Mouse (Mus musculus): ENCODE measurements around the gene Taf13. TPM values are rescaled to one million over a fixed set of nuclear protein-coding genes. Genes with fewer than 3 reads are reported as not detected.
A peak's percentile ranks its signal among the peaks of the same experiment; 100 is the strongest.

Gene Taf13
- 0.06 and 0.51 TPM in 2 replicates for polyA plus RNA-seq (2012; rRNA removed)

- peak within 1 kb of the TSS; percentile 42 for H3K27ac ChIP-seq (ENCODE audit: insufficient read depth, low read depth, low read length)
- under 1% methylated on average over 42 of the region's 42 CpGs for WGBS
- peak within 1 kb of the TSS; percentile 79 for H3K4me3 ChIP-seq (ENCODE audit: low read depth, low read length)
- peaks cover 2% of the 10 kb centered on the region for H3K36me3 ChIP-seq (ENCODE audit: control insufficient read depth, insufficient read depth, low read length)
- H3K27me3 ChIP-seq (ENCODE audit: control insufficient read depth, insufficient read depth, low read length): no peaks in the 10 kb centered on the region
- TF ChIP-seq CTCF (IDR thresholded peaks at IDR 0.05; ENCODE audit: extremely low read depth, insufficient read length, insufficient replicate concordance, low read depth, low read length): no peak
- TF ChIP-seq POLR2A (IDR thresholded peaks at IDR 0.05; ENCODE audit: low read depth, low read length): peak; percentile 100
- no peaks in the 10 kb centered on the region; the same call in 1 of the 2 replicates for H3K4me1 ChIP-seq (ENCODE audit: control insufficient read depth, insufficient read depth, insufficient read length, low read length)
Measured at GRCm38 (mm10) chr3:108571443-108572294, at the start of gene Taf13. Gene Taf13 (plus strand): TSS chr3:108571698.

GRCm38 (mm10) chr3:108523415-108523814, 48.1 kb upstream of the Taf13 start:
- no peaks in the 10 kb centered on the region for H3K4me1 ChIP-seq (ENCODE audit: control insufficient read depth, insufficient read depth, insufficient read length, low read length)
- no peak overlapping the region for H3K4me3 ChIP-seq (ENCODE audit: low read depth, low read length)
- H3K27ac ChIP-seq (ENCODE audit: insufficient read depth, low read depth, low read length): no peak overlapping the region
- H3K27me3 ChIP-seq (ENCODE audit: control insufficient read depth, insufficient read depth, low read length): no peaks in the 10 kb centered on the region
- TF ChIP-seq POLR2A (IDR thresholded peaks at IDR 0.05; ENCODE audit: low read depth, low read length): no peak
- no peak for TF ChIP-seq CTCF (IDR thresholded peaks at IDR 0.05; ENCODE audit: extremely low read depth, insufficient read length, insufficient replicate concordance, low read depth, low read length)
- no peaks in the 10 kb centered on the region for H3K36me3 ChIP-seq (ENCODE audit: control insufficient read depth, insufficient read depth, low read length)
- 92% methylated on average over 4 of the region's 4 CpGs for WGBS

- no peaks in the 10 kb centered on the region for H3K27me3 ChIP-seq (ENCODE audit: control insufficient read depth, insufficient read depth, low read length)
- no peaks in the 10 kb centered on the region for H3K36me3 ChIP-seq (ENCODE audit: control insufficient read depth, insufficient read depth, low read length)
- no peak overlapping the region for H3K4me3 ChIP-seq (ENCODE audit: low read depth, low read length)
- WGBS: 94% methylated on average over 8 of the region's 8 CpGs
- H3K4me1 ChIP-seq (ENCODE audit: control insufficient read depth, insufficient read depth, insufficient read length, low read length): peaks cover 10% of the 10 kb centered on the region; the same call in 1 of the 2 replicates
- TF ChIP-seq CTCF (IDR thresholded peaks at IDR 0.05; ENCODE audit: extremely low read depth, insufficient read length, insufficient replicate concordance, low read depth, low read length) (no peak), POLR2A (IDR thresholded peaks at IDR 0.05; ENCODE audit: low read depth, low read length) (no peak)
- no peak overlapping the region for H3K27ac ChIP-seq (ENCODE audit: insufficient read depth, low read depth, low read length)
Measured at GRCm38 (mm10) chr3:108528489-108528888, 43.0 kb upstream of the Taf13 start.

GRCm38 (mm10) chr3:108533114-108533885, 38.2 kb upstream of the Taf13 start:
- H3K27ac ChIP-seq (ENCODE audit: insufficient read depth, low read depth, low read length): peak overlapping the region; percentile 78
- no peak overlapping the region for H3K4me3 ChIP-seq (ENCODE audit: low read depth, low read length)
- 15% methylated on average over 9 of the region's 9 CpGs for WGBS

GRCm38 (mm10) chr3:108533951-108534350, 37.5 kb upstream of the Taf13 start, which contains the start of gene 1700013F07Rik:
Gene 1700013F07Rik (plus strand): TSS chr3:108534150.
- H3K27ac ChIP-seq (ENCODE audit: insufficient read depth, low read depth, low read length): peak within 1 kb of the TSS; percentile 78
- H3K4me1 ChIP-seq (ENCODE audit: control insufficient read depth, insufficient read depth, insufficient read length, low read length): peaks cover 19% of the 10 kb centered on the region
- no peak within 1 kb of the TSS for H3K4me3 ChIP-seq (ENCODE audit: low read depth, low read length)
- 46% methylated on average over 6 of the region's 6 CpGs for WGBS
- TF ChIP-seq POLR2A (IDR thresholded peaks at IDR 0.05; ENCODE audit: low read depth, low read length): no peak
- TF ChIP-seq CTCF (IDR thresholded peaks at IDR 0.05; ENCODE audit: extremely low read depth, insufficient read length, insufficient replicate concordance, low read depth, low read length): no peak
- H3K27me3 ChIP-seq (ENCODE audit: control insufficient read depth, insufficient read depth, low read length): no peaks in the 10 kb centered on the region
- H3K36me3 ChIP-seq (ENCODE audit: control insufficient read depth, insufficient read depth, low read length): no peaks in the 10 kb centered on the region

More at GRCm38 (mm10) chr3:108533114-108533885, 38.2 kb upstream of the Taf13 start:
- Histone ChIP-seq H3K4me1 (ENCODE audit: control insufficient read depth, insufficient read depth, insufficient read length, low read length) (peaks cover 19% of the 10 kb centered on the region), H3K27me3 (ENCODE audit: control insufficient read depth, insufficient read depth, low read length) (no peaks in the 10 kb centered on the region), H3K36me3 (ENCODE audit: control insufficient read depth, insufficient read depth, low read length) (no peaks in the 10 kb centered on the region)
- no peak for TF ChIP-seq CTCF (IDR thresholded peaks at IDR 0.05; ENCODE audit: extremely low read depth, insufficient read length, insufficient replicate concordance, low read depth, low read length)
- TF ChIP-seq POLR2A (IDR thresholded peaks at IDR 0.05; ENCODE audit: low read depth, low read length): no peak

- Histone ChIP-seq H3K36me3 (ENCODE audit: control insufficient read depth, insufficient read depth, low read length) (no peaks in the 10 kb centered on the region), H3K4me3 (ENCODE audit: low read depth, low read length) (peak overlapping the region; percentile 46), H3K4me1 (ENCODE audit: control insufficient read depth, insufficient read depth, insufficient read length, low read length) (peaks cover 15% of the 10 kb centered on the region), H3K27ac (ENCODE audit: insufficient read depth, low read depth, low read length) (no peak overlapping the region), H3K27me3 (ENCODE audit: control insufficient read depth, insufficient read depth, low read length) (no peaks in the 10 kb centered on the region)
- TF ChIP-seq CTCF (IDR thresholded peaks at IDR 0.05; ENCODE audit: extremely low read depth, insufficient read length, insufficient replicate concordance, low read depth, low read length): no peak
- no peak for TF ChIP-seq POLR2A (IDR thresholded peaks at IDR 0.05; ENCODE audit: low read depth, low read length)
- WGBS: 25% methylated on average over 15 of the region's 15 CpGs
Measured at GRCm38 (mm10) chr3:108535896-108536516, 35.5 kb upstream of the Taf13 start.

Measured in small intestine, adult 2 months (tissue).